Mouse (Mus musculus): ENCODE results near the gene Oaz1.

GRCm38 (mm10) chr10:80855749-80856073 lies 29.3 kb downstream of the Oaz1 start:
- TF ChIP-seq CTCF (IDR thresholded peaks at IDR 0.05; ENCODE audit: low read depth) = no peak
- no peak for TF ChIP-seq EP300 (IDR thresholded peaks at IDR 0.05; ENCODE audit: low read depth)

Data from heart, postnatal 0 days (tissue).